Mouse (Mus musculus) thymus, adult 18-20 months (tissue): ENCODE measurements around the gene Fam19a5.

Experiments
- DNase-seq, 2 experiments: peaks; one replicate each; pipeline ENCODE4 v3.0.0; 2022; ENCODE audit warnings: mixed read lengths in 2 of 2

Fam19a5 gene

DNA sequence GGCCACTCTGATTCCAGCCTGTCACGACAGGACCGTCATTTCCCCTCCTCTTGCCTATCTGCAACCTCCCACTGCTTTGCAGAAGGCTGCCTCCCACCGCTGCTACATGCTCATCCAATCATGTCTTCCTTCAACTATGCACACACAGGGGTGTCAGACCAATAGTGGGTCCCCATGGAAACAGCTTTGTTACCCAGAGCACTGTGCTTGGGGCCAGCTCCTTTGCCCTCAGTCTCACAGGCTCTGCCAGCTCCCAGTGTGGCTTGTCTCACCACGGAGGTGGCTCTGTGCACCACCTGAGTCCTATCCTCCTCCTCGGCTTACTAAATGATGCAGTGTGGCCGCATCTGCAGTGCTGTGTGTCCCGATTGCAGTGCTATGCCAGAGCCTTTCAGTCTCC is 123.3 kb downstream of the Fam19a5 start:
- DNase-seq, result no peak

GRCm38 (mm10) chr15:87668112-87668511 is 124.0 kb downstream of the Fam19a5 start:
- no peak for DNase-seq

GRCm38 (mm10) chr15:87671929-87672328 is 127.8 kb downstream of the Fam19a5 start:
- DNase-seq, result no peak

GRCm38 (mm10) chr15:87678711-87679110 is 134.6 kb downstream of the Fam19a5 start:
- no peak for DNase-seq

- no peak for DNase-seq
Observed at GRCm38 (mm10) chr15:87682410-87682809, 138.3 kb downstream of the Fam19a5 start.

DNA sequence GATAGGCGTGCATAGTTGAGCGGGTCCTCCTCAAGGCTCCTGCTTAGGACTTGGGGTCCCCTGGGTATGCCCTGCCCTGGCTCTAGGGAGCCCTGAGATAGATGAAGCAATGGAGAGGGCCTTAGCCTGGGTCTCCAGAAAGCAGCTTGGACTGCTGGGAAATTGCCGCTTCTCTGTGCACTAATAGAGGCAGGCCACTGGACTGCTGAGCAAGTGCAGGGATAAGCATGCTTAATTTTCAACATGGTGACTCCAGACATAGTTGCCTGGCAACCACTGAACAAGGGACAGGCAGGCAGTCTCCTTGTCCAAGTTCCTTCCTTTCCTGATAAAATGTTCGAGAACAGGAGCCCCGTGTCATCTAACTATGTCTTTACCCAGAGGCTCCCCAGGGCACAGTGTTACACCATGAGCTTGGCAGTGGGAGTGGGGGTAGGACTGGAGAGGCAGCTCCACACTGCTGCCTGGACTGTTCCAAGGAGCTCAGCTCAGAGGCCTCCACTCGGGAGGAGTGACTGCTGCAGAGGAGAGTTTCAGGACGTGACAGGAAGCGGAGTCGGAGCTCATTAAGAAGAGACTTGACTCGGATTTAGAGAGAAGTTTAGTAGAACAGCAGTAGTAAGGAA is 142.4 kb downstream of the Fam19a5 start:
- no peak for DNase-seq

DNA sequence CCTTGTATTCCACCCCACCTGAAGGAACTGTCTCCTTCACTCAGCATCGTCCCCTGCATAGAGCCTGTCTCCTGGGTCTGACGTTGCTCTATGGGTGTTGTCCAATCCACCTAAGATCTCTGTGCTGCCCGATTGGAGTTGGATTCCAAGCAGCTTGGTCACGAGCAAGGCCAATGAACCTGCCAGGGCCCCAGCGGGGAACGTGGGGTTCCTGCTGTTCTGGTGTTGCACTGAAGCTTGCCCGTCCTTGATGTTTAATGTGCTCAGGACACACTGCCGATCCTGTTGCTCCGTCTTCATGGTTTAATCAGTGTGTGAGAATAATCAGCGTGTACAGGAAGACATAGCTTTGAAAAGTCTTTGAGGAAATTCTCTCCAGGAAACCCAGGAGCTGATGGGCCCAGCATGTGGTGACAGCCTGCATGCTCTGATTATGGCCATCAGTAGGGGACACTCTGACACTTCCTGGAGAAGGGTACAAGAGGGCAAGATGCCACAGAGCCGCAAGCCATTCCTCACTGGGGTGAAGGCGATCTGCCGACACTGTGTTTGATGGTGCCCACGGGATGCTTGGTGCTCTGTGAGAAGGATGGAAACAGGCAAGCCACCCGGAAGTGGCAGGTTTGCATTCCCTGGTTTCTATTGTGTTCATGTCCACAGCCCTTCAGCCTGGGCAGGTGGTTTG is 147.3 kb downstream of the Fam19a5 start:
- no peak for DNase-seq

- DNase-seq, result no peak
Observed at GRCm38 (mm10) chr15:87691958-87692357, 147.9 kb downstream of the Fam19a5 start.

DNA sequence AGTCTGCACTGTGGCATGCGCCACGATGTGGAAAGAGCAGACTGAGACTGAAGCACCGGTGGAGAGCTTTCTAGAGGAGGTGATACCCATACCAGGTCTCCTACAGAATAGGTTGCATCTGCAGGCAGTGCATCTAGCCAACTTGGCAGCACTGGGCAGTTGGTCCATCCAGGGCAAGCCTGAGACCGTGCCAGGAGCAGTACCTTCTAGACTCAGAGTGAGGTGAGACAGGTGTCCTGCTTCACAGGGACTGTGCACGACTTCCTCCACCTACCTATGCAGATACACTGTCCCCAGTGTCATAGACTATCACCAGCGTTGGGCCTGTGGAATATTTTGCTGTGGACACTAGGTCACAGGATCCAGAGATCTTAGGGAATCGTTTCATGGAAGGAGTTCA is 148.3 kb downstream of the Fam19a5 start:
- no peak for DNase-seq

DNA sequence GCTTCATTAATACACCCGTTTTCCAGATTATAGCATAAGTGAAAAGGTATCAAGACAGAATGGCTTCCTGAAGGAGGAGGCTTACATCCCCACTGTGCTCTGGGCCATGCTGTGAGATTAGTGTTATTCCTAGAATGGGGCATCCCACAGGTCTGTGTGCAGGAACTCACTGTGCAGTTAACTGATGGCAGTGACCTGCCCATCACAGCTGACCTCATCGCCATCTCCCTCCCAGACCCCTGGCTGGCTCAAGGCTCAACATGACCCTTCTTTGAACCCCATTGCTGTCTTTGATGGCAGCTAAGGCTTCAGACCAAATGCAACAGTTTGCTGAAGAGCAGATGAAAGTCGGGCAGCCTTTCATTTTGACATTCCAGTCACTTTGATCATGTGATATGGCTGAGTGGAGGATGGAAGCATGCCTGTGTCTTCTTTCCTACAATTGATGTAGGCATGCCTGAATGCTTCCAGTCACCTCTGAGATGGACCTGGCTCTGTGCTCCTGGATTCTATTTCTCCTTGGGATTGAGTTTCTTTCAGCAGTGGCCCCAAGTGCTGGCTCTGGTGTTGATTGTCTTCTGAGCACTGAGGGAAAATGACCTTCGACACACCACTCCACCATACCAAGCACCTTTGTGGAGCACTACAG is 148.9 kb downstream of the Fam19a5 start:
- no peak for DNase-seq

DNA sequence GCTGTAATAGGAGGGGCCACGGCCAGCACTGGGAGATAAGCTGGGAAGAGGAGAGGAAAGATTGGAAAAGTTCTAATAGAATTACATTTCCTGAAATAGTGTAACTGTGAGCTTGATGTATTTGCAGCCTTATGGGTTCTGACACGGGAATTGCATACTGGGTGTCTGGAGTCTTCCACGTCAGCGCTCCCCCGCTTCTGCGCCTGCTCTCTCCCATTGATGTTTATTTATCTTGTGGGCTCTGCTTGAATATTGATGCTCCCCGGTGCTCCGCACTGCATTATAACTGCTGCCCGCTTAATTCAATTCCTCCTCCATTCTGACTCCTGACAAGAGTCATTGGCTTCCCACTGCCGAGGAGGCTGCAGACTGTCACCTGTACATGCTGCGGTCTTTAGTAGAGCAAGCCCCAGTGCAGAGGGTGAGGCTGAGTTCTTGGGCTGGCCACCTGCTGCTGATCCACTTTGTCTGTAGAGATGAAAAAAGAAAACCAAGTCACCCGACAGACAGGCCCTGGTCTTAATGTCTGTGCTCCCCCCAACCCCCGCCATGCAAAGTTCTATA is 153.4 kb downstream of the Fam19a5 start:
- no peak for DNase-seq

DNA sequence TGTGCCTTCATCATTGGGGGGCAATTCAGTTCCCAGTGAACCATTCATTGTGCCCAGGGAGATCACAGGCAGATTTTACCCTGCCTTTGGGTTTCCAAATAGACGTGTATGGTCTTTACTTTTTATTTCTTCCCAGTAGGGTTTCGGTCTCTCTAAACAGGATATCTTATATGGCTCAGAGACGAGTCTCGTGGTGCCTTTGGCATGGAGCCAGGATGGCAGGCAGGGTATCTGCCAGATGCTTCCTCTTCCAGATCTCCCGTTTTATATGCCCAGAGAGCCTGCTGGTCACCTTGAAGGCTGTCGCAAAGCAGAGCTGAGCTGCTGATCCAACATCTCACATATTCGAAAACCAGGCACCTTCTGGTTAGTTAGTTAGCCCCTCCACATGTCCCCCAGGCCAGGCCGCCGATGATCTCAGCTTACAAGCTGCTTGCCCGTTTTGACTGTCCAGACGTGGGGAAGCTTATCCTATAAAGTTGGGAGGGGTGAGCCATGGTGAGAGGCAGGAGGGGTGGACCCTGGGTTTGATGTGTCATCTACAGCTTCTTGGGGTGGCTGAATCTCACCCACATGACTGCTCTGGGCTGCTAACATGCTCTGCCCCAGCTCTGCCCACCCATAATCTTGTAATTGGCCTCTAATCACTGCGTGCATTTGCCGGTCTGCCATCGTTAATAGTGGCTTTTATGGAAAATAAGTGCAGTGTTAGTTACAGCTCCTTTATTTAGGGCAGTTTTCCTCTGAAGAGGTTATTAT is 154.6 kb downstream of the Fam19a5 start:
- no peak for DNase-seq

DNA sequence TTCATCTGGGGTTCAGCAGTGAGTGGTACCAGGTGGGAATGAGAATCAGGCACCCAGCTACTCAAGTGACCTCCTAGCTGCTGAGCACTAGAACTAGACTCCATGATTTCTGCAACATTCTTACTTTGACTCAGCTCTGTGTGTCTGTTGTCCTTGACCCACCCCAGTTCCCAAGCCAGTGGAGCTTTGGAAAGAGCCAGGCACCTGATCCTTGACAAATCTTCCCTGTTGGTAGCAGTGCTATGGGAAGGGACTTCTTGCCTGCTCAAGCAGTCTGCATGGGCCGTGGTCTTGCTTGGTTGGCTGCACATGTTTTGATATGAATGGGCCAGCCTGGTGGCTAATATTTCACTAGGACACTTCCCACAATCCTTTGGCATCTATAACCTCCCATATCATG is 158.7 kb downstream of the Fam19a5 start:
- no peak for DNase-seq

- no peak for DNase-seq
Observed at GRCm38 (mm10) chr15:87703334-87703733, 159.2 kb downstream of the Fam19a5 start.

DNA sequence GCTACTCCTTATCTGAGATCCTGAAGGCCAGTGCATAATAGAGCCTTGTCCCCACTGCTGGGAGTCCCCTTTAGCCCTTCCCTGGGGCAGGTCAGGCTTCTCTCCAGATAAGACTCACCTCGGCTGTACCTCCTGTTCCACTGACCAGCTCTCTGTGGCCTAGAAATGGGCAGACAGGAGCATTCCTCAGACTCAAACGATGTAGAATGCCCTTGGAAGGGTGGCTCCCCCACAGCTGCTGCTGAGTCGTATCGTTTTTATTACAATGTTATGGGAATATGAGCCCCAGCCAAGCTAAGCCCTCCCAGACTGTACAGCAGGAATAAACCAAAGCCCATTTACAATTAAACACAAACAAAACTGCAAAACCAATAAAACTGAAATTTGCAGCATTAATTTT is 167.7 kb downstream of the Fam19a5 start:
- no peak for DNase-seq

DNA sequence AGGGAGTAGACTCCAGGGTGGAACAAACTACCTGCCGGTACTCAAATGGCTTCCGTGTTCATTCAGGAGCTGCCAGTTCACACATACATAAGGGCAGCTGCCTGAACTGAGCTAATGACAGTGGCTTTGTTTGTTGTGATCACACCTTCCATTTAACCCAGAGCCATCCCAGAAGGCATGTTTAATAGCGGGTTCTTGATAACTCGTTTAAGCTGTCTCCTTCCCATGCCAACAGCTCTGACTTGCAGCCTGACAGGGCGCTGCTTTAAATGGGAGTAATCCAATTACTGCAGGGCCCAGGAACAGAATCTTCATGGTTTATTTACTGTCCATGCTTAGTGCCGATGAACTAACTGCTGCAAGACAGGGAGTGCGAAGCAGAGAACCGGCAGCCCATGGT is 168.1 kb downstream of the Fam19a5 start:
- DNase-seq, result no peak

GRCm38 (mm10) chr15:87715037-87715676 is 171.1 kb downstream of the Fam19a5 start:
- DNase-seq, result no peak

GRCm38 (mm10) chr15:87717056-87717455 is 173.0 kb downstream of the Fam19a5 start:
- DNase-seq, result no peak

- DNase-seq, result no peak
Observed at GRCm38 (mm10) chr15:87723455-87723986, 179.4 kb downstream of the Fam19a5 start.

DNA sequence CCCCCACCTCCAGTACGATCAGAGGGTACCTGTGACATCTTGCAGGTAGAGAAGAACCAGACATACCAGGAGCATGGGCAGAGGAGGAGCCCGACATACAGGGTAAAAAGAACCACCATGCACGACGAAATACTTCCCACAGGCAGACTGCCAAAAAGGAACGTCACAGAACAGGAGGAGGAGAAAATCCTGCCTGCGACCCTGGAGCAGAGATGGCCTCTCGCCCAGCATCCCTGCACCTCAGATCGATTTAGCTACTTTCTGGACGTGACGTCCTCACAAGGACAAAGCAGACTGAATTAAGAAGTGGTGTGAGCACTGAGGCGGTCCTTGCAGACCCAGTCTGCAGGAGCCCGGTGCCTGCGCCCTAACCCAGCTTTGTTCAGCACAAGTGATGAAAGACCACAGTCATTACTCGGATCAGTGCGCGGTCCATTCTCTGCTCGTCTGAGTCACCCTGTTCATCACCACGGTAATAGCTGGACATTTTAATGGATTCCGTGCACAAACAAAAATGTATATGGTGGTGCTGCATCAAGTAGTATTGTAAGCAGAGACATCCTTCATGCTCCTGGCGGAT is 182.6 kb downstream of the Fam19a5 start:
- DNase-seq, result no peak

- DNase-seq, result no peak
Observed at GRCm38 (mm10) chr15:87736345-87736744, 192.2 kb downstream of the Fam19a5 start.

- DNase-seq, result no peak
Observed at GRCm38 (mm10) chr15:87755482-87755881, 211.4 kb downstream of the Fam19a5 start.
